Comparison of ENCODE assay signal across 9 mouse cellular contexts in genomic region chr17:3224383-3225106, GRCm38 (mm10).
DNase-seq lines count a peak whose midpoint lies in the region; ATAC-seq and TF ChIP-seq lines count a peak whose summit lies in the region.
"Had no signal": no experiment of that assay in that cellular context is flagged by ENCODE, and none has a peak within 500 bp of the region (broad histone marks: within the 10 kb centered on the region; RNA-seq: fewer than 3 reads in every experiment).

No protein-coding gene starts in this region.

- peaks cover 2% of the 10 kb centered on the region for H3K79me2 ChIP-seq in CH12.LX (replicated peaks; ENCODE audit: control insufficient read depth, extremely low read depth, insufficient read depth, poor library complexity, severe bottlenecking)

- ATAC-seq in forebrain, embryonic 13.5 days: peak; percentile 80
- ATAC-seq in liver, postnatal 0 days: peak; percentile 80
- ATAC-seq in neural tube, embryonic 14.5 days (ENCODE audit: low read depth): peak; percentile 48; the same call in 1 of the 2 replicates

- TF ChIP-seq POLR2A in CH12.LX (IDR thresholded peaks at IDR 0.05; ENCODE audit: low read depth, low read length): 0 out of 2 replicates have a peak, but pooled peaks have one; percentile 31
- TF ChIP-seq POLR2A in testis, adult 2 months (IDR thresholded peaks at IDR 0.05; ENCODE audit: control insufficient read depth, low read depth, low read length): no peak

- no peaks in the 10 kb centered on the region for H3K9me3 ChIP-seq in CH12.LX (replicated peaks; ENCODE audit: low read length)
- H3K9me3 ChIP-seq in forebrain, embryonic 13.5 days (replicated peaks): no peaks in the 10 kb centered on the region
- no peaks in the 10 kb centered on the region for H3K9me3 ChIP-seq in liver, postnatal 0 days (ENCODE audit: low read length)
- no peaks in the 10 kb centered on the region for H3K9me3 ChIP-seq in neural tube, embryonic 14.5 days (ENCODE audit: control insufficient read depth, low read length)

- peak; percentile 82 for DNase-seq in CH12.LX (ENCODE audit: extremely low read depth)
- DNase-seq in c-Kit-positive CD71-positive TER-119-negative erythroid progenitor cells, embryonic 14.5 days (ENCODE audit: low read depth): peak; percentile 82
- peak; percentile 88 to 93 for DNase-seq in heart, postnatal 14 days
- peak; percentile 92 to 93 for DNase-seq in kidney, postnatal 4 days
- DNase-seq in liver, postnatal 0 days: peak; percentile 88

- peaks cover 0 to 52% of the 10 kb centered on the region in 2 experiments; a peak in 2 of 4 replicates for H3K4me1 ChIP-seq in CH12.LX (ENCODE audit: control insufficient read depth in 1 of 2, insufficient read depth in 2 of 2)
- H3K4me1 ChIP-seq in forebrain, embryonic 13.5 days: no peaks in the 10 kb centered on the region
- no peaks in the 10 kb centered on the region for H3K4me1 ChIP-seq in liver, postnatal 0 days (ENCODE audit: insufficient read depth)
- no peaks in the 10 kb centered on the region for H3K4me1 ChIP-seq in neural tube, embryonic 14.5 days (ENCODE audit: control insufficient read depth, insufficient read depth, low read length)
- no peaks in the 10 kb centered on the region for H3K4me1 ChIP-seq in testis, adult 2 months (ENCODE audit: control insufficient read depth, insufficient read depth, low read length)

- no peak overlapping the region for H3K27ac ChIP-seq in CH12.LX (ENCODE audit: insufficient read depth, low read depth)
- H3K27ac ChIP-seq in forebrain, embryonic 13.5 days: no peak overlapping the region
- no peak overlapping the region for H3K27ac ChIP-seq in liver, postnatal 0 days (ENCODE audit: low read depth)
- H3K27ac ChIP-seq in neural tube, embryonic 14.5 days (ENCODE audit: low read depth, low read length): no peak overlapping the region
- H3K27ac ChIP-seq in testis, adult 2 months (ENCODE audit: control insufficient read depth, insufficient read depth, low read depth, low read length): no peak overlapping the region

- H3K27me3 ChIP-seq in CH12.LX (replicated peaks): no peaks in the 10 kb centered on the region
- H3K27me3 ChIP-seq in forebrain, embryonic 13.5 days: no peaks in the 10 kb centered on the region
- no peaks in the 10 kb centered on the region for H3K27me3 ChIP-seq in liver, postnatal 0 days (ENCODE audit: insufficient read depth, low read length)
- no peaks in the 10 kb centered on the region for H3K27me3 ChIP-seq in neural tube, embryonic 14.5 days (ENCODE audit: control insufficient read depth, insufficient read depth, low read length)
- H3K27me3 ChIP-seq in testis, adult 2 months (ENCODE audit: control insufficient read depth, insufficient read depth, low read length): no peaks in the 10 kb centered on the region

- 63% methylated on average over 4 of the region's 4 CpGs for WGBS in forebrain, embryonic 13.5 days
- 43% methylated on average over 4 of the region's 4 CpGs for WGBS in liver, postnatal 0 days (ENCODE audit: insufficient replicate concordance)
- 70% methylated on average over 4 of the region's 4 CpGs for WGBS in neural tube, embryonic 14.5 days

- in situ Hi-C loops in CH12.LX (cut with MboI; ENCODE audit: low pct_ligation_motif_present, low pct_unique_long_range_greater_than_20kb, low sequenced_read_pairs): no loop called here

- dilution Hi-C loops in CH12.LX (cut with MboI; ENCODE audit: extremely low pct_ligation_motif_present, extremely low pct_unique_long_range_greater_than_20kb, low sequenced_read_pairs): no loop called here

- intact Hi-C loops in heart, postnatal 14 days (cut with DNase I): loop anchor here (2.0 to 5.0 kb wide), 2 partner anchors 122 to 140 kb away; no protein-coding TSS in a partner anchor

- no peak overlapping the region for H3K4me2 ChIP-seq in CH12.LX (ENCODE audit: insufficient read depth, low read depth, poor library complexity, severe bottlenecking)
- no peak overlapping the region for H3K4me2 ChIP-seq in forebrain, embryonic 13.5 days
- H3K4me2 ChIP-seq in liver, postnatal 0 days (ENCODE audit: low read depth, low read length): no peak overlapping the region
- H3K4me2 ChIP-seq in neural tube, embryonic 14.5 days (ENCODE audit: low read depth, low read length): no peak overlapping the region

- H3K9ac ChIP-seq in CH12.LX (ENCODE audit: insufficient read depth, low read depth): no peak overlapping the region
- no peak overlapping the region for H3K9ac ChIP-seq in forebrain, embryonic 13.5 days
- no peak overlapping the region for H3K9ac ChIP-seq in liver, postnatal 0 days (replicated peaks)
- no peak overlapping the region for H3K9ac ChIP-seq in neural tube, embryonic 14.5 days (replicated peaks; ENCODE audit: low read depth, low read length)

- H3K4me3 ChIP-seq in CH12.LX (replicated peaks in 1 of 3; ENCODE audit: low read depth in 2 of 3, low read length in 2 of 3, poor library complexity in 1 of 3): no peak overlapping the region
- H3K4me3 ChIP-seq in forebrain, embryonic 13.5 days: no peak overlapping the region
- H3K4me3 ChIP-seq in liver, postnatal 0 days (ENCODE audit: low read depth, low read length): no peak overlapping the region
- no peak overlapping the region for H3K4me3 ChIP-seq in neural tube, embryonic 14.5 days (ENCODE audit: low read depth, low read length)
- no peak overlapping the region for H3K4me3 ChIP-seq in testis, adult 2 months (ENCODE audit: control insufficient read depth, low read depth, low read length)
- H3K4me3 ChIP-seq: erythroblast, embryonic 14.5 days had no signal

- TF ChIP-seq RAD21 in CH12.LX (IDR thresholded peaks at IDR 0.05; ENCODE audit: low read depth, low read length): peak; percentile 92

- H3K36me3 ChIP-seq in CH12.LX (replicated peaks in 1 of 2; ENCODE audit: control insufficient read depth in 1 of 2, insufficient read depth in 1 of 2, low read length in 1 of 2): peaks cover 2 to 44% of the 10 kb centered on the region in 2 experiments
- no peaks in the 10 kb centered on the region for H3K36me3 ChIP-seq in forebrain, embryonic 13.5 days (ENCODE audit: poor library complexity, severe bottlenecking)
- no peaks in the 10 kb centered on the region; the same call in 1 of the 2 replicates for H3K36me3 ChIP-seq in liver, postnatal 0 days (replicated peaks; ENCODE audit: insufficient read depth, low read length)
- H3K36me3 ChIP-seq in neural tube, embryonic 14.5 days (ENCODE audit: control insufficient read depth, insufficient read depth, low read length): no peaks in the 10 kb centered on the region
- H3K36me3 ChIP-seq in testis, adult 2 months (ENCODE audit: control insufficient read depth, insufficient read depth, low read length): no peaks in the 10 kb centered on the region

- TF ChIP-seq CTCF in CH12.LX (conservative IDR thresholded peaks at IDR 0.05 in 1 of 2, IDR thresholded peaks at IDR 0.05 in 1 of 2; ENCODE audit: low read depth in 2 of 2, low read length in 2 of 2): peak; percentile 85 to 96
- peak; percentile 99 for TF ChIP-seq CTCF in liver, postnatal 0 days (IDR thresholded peaks at IDR 0.05; ENCODE audit: low read depth)
- peak; percentile 87; the same call in 1 of the 2 replicates for TF ChIP-seq CTCF in testis, adult 2 months (IDR thresholded peaks at IDR 0.05; ENCODE audit: control insufficient read depth, insufficient read depth, insufficient replicate concordance, low read depth, low read length)

- TF ChIP-seq EP300 in CH12.LX (IDR thresholded peaks at IDR 0.05; ENCODE audit: low read length): no peak
- no peak for TF ChIP-seq EP300 in liver, postnatal 0 days (IDR thresholded peaks at IDR 0.05; ENCODE audit: low read depth)

TF ChIP-seq in CH12.LX, 34 proteins besides CTCF, POLR2A, EP300 and RAD21:
- TF ChIP-seq USF2 (conservative IDR thresholded peaks at IDR 0.05; ENCODE audit: low read depth, low read length) (no peak), ELF1 (IDR thresholded peaks at IDR 0.05; ENCODE audit: low read depth, low read length) (peak; percentile 51; the same call in 1 of the 2 replicates), NRF1 (IDR thresholded peaks at IDR 0.05; ENCODE audit: low read depth, low read length) (no peak), JUN (IDR thresholded peaks at IDR 0.05; ENCODE audit: insufficient read depth, low read depth, low read length) (no peak), IRF4 (IDR thresholded peaks at IDR 0.05; ENCODE audit: low read depth, low read length) (0 out of 2 replicates have a peak, but pooled peaks have one; percentile 26), RCOR1 (conservative IDR thresholded peaks at IDR 0.05; ENCODE audit: low read depth, low read length) (no peak), TBP (conservative IDR thresholded peaks at IDR 0.05; ENCODE audit: low read depth, low read length) (0 out of 2 replicates have a peak, but pooled peaks have one; percentile 16), ZC3H11A (IDR thresholded peaks at IDR 0.05; ENCODE audit: low read depth, low read length) (0 out of 2 replicates have a peak, but pooled peaks have one; percentile 5), SMC3 (IDR thresholded peaks at IDR 0.05; ENCODE audit: low read depth, low read length) (peak; percentile 89), HCFC1 (IDR thresholded peaks at IDR 0.05; ENCODE audit: low read depth, low read length) (no peak)
TF ChIP-seq in CH12.LX: peak in this region for 5.
